Comparison of ENCODE assay signal across 20 mouse cellular contexts in genomic region chr1:193232732-193233131, GRCm38 (mm10). TPM values are rescaled to one million over a fixed set of nuclear protein-coding genes. Genes with fewer than 3 reads are reported as not detected.
"Had no signal": no experiment of that assay in that cellular context is flagged by ENCODE, and none has a peak within 500 bp of the region (broad histone marks: within the 10 kb centered on the region; RNA-seq: fewer than 3 reads in every experiment).

No protein-coding gene starts in this region.

- H3K27me3 ChIP-seq: liver, embryonic 12.5 days; midbrain, embryonic 13.5 days; neural tube, embryonic 12.5 days; stomach, embryonic 15.5 days had no signal

- H3K9me3 ChIP-seq: liver, embryonic 12.5 days; midbrain, embryonic 10.5 days; midbrain, embryonic 13.5 days; neural tube, embryonic 12.5 days; stomach, embryonic 15.5 days had no signal

- H3K36me3 ChIP-seq: liver, embryonic 12.5 days; midbrain, embryonic 10.5 days; midbrain, embryonic 13.5 days; neural tube, embryonic 12.5 days; stomach, embryonic 15.5 days had no signal

- ATAC-seq: liver, embryonic 12.5 days; midbrain, embryonic 13.5 days; midbrain, embryonic 16.5 days had no signal

- H3K4me1 ChIP-seq: liver, embryonic 12.5 days; midbrain, embryonic 13.5 days; neural tube, embryonic 12.5 days; stomach, embryonic 15.5 days had no signal

- H3K27ac ChIP-seq: liver, embryonic 12.5 days; liver, embryonic 14.5 days; midbrain, embryonic 10.5 days; midbrain, embryonic 13.5 days; neural tube, embryonic 12.5 days; stomach, embryonic 15.5 days; stomach, postnatal 0 days had no signal

- H3K4me3 ChIP-seq: liver, embryonic 12.5 days; midbrain, embryonic 10.5 days; midbrain, embryonic 13.5 days; neural tube, embryonic 12.5 days; stomach, embryonic 15.5 days had no signal

- H3K9ac ChIP-seq: liver, embryonic 12.5 days; liver, embryonic 14.5 days; lung, embryonic 14.5 days; midbrain, embryonic 13.5 days; neural tube, embryonic 12.5 days; stomach, embryonic 15.5 days had no signal

- H3K4me2 ChIP-seq: liver, embryonic 12.5 days; lung, embryonic 14.5 days; midbrain, embryonic 13.5 days; neural tube, embryonic 12.5 days; stomach, embryonic 15.5 days had no signal

- DNase-seq: lung, adult 18-20 months; lung, embryonic 14.5 days; lung, postnatal 10 days; lung, postnatal 4 days; right cerebral cortex, postnatal 25 days; right cerebral cortex, postnatal 4 days; spleen, adult 18-20 months; thymus, adult 2 months; thymus, postnatal 25 days; thymus, postnatal 4 days had no signal

RNA-seq across cellular contexts. Expression of gene Lamb3, which starts 25.2 kb away (rescaled TPM):
- total RNA-seq: megakaryocyte-erythroid progenitor cell, adult 5-6 weeks had no signal

RNA-seq across cellular contexts. Expression of gene Hsd11b1, which starts 31.1 kb away (rescaled TPM):
- total RNA-seq: megakaryocyte-erythroid progenitor cell, adult 5-6 weeks had no signal
- polyA plus RNA-seq: midbrain, embryonic 13.5 days; neural tube, embryonic 12.5 days; neural tube, embryonic 14.5 days had no signal

RNA-seq across cellular contexts. Expression of gene G0s2, which starts 40.3 kb away (rescaled TPM):
- total RNA-seq: megakaryocyte-erythroid progenitor cell, adult 5-6 weeks had no signal
